Mouse (Mus musculus): ENCODE results near the gene Cotl1.
A peak's percentile ranks its signal among the peaks of the same experiment; 100 is the strongest.

DNA sequence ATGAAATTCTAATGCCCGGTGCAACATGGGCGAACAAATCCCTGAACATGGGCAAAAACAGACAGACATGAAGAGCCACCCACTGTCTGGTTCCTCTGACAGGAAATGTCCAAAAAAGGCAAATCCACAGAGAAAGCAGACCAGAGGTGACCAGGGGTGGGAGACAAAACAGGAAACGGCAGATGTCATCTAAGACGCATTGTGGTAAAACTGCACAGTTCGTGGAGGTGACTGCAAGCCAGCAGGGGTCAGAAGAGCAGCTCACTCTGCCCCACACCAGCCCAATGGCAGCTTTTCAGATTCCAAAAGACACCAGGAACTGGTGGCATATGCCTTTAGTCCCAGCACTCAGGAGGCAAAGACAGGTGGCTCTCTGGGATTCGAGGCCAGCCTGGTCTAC is 28.4 kb downstream of the Cotl1 start:
- no peak for TF ChIP-seq EP300 (IDR thresholded peaks at IDR 0.05; ENCODE audit: low read depth)
- peak; percentile 68 for TF ChIP-seq CTCF (IDR thresholded peaks at IDR 0.05; ENCODE audit: low read depth)
